Mouse (Mus musculus): ENCODE results near the gene Scnn1g.
A peak's percentile ranks its signal among the peaks of the same experiment; 100 is the strongest.

The Scnn1g gene

GRCm38 (mm10) chr7:121778980-121779379, 44.7 kb downstream of the Scnn1g start:
- peak; percentile 8 for DNase-seq

- DNase-seq, result no peak
Observed at GRCm38 (mm10) chr7:121779409-121779808, 45.1 kb downstream of the Scnn1g start.

- DNase-seq, result no peak
Observed at GRCm38 (mm10) chr7:121782188-121782909, 48.1 kb downstream of the Scnn1g start.

GRCm38 (mm10) chr7:121785651-121786228, 51.5 kb downstream of the Scnn1g start:
- DNase-seq, result no peak

GRCm38 (mm10) chr7:121797781-121798180, 63.5 kb downstream of the Scnn1g start:
- no peak for DNase-seq

GRCm38 (mm10) chr7:121802471-121802870, 68.2 kb downstream of the Scnn1g start:
- DNase-seq, result peak; percentile 8

- DNase-seq, result no peak
Observed at GRCm38 (mm10) chr7:121803011-121803410, 68.7 kb downstream of the Scnn1g start.

- no peak for DNase-seq
Observed at GRCm38 (mm10) chr7:121805811-121806496, 71.7 kb downstream of the Scnn1g start.

DNA sequence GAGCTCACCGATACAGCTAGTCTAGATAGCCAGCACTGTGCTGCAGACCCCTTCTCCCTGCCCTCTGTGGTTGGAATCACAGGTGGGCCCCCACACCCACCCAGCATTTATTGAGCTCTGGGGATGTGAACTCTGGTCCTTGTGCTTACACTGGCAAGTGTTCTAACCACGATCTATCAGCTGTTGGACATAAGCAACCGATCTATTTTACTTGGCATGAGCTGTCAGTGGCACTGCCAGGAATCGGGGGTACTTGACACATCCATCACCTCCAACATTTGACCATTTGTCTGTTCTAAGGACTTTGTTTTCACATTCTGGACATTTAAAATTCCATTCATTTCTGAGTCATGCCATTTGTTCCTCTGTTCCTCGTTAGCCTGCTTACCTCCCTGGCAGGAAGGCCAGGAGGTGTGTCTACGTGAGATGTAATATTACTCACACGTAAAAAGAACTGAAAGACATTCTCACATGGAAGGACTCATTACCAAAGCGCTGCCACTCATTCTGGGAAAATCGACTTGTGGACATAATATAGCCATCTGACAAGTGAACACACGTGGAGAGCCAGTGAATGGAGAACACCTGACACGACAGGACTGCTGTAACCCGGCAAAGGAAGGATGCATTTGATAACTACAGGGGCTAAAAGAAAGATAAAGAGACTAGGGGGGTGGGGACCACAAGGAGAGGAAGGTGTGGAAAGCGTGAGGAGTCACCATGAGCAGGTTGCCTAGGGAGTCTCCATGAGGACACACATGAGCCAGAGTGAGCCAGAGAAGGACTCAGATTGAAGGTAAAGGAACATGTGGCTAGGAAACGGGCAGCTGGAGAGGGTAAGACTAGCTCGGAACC, 73.7 kb downstream of the Scnn1g start:
- DNase-seq, result no peak
